Mouse (Mus musculus) liver, embryonic 16.5 days (tissue): ENCODE measurements around the gene Polg2. TPM values are rescaled to one million over a fixed set of nuclear protein-coding genes. Genes with fewer than 3 reads are reported as not detected.

Experiments
- ATAC-seq: fragments of 200-750 bp; cut with Nextera tagmentation; 2 replicates; pipeline ENCODE4 v1.8.0; 2017; ENCODE audit warnings: low read depth, mild to moderate bottlenecking, moderate number of reproducible peaks, moderate library complexity
- H3K27ac ChIP-seq: fragments of 300-500 bp; sonication (generic); 2 replicates; pipeline ENCODE4 v1.5.1; 2014; ENCODE audit warnings: mild to moderate bottlenecking, low read length
- H3K27me3 ChIP-seq: fragments of 300-500 bp; sonication (generic); 2 replicates; pipeline ENCODE4 v1.6.1; 2014; ENCODE audit warnings: low read depth, low read length, mixed read lengths; ENCODE audit not compliant: control insufficient read depth, insufficient read depth
- H3K36me3 ChIP-seq: fragments of 300-500 bp; sonication (generic); 2 replicates; pipeline ENCODE4 v1.6.1; 2014; ENCODE audit warnings: mild to moderate bottlenecking; ENCODE audit not compliant: control insufficient read depth, insufficient read depth
- H3K4me1 ChIP-seq: fragments of 300-500 bp; sonication (generic); 2 replicates; pipeline ENCODE4 v1.6.1; 2014; ENCODE audit warnings: low read depth, low read length, mixed read lengths; ENCODE audit not compliant: control insufficient read depth
- H3K4me2 ChIP-seq: fragments of 300-500 bp; sonication (generic); 2 replicates; pipeline ENCODE4 v1.6.1; 2014; ENCODE audit warnings: low read depth, low read length, mixed read lengths
- H3K4me3 ChIP-seq: fragments of 300-500 bp; sonication (generic); 2 replicates; pipeline ENCODE4 v1.5.1; 2014; ENCODE audit warnings: low read depth, mild to moderate bottlenecking, low read length
- H3K9ac ChIP-seq: fragments of 300-500 bp; sonication (generic); 2 replicates; pipeline ENCODE4 v1.6.1; 2014; ENCODE audit warnings: low read depth, low read length
- H3K9me3 ChIP-seq: fragments of 300-500 bp; sonication (generic); replicated peaks from 2 replicates; pipeline ENCODE4 v1.6.1; 2016; ENCODE audit warnings: low read length; ENCODE audit not compliant: control insufficient read depth
- WGBS: fragments of 180-500 bp; shearing (Covaris S2); extraction: QIAGEN DNeasy Blood & Tissue Kit; methylation state at CpG from one replicate; pipeline ENCODE4 v1.1.7; 2014; ENCODE audit not compliant: insufficient replicate concordance; 5-methylcytosine and 5-hydroxymethylcytosine counted together
- polyA plus RNA-seq: library from polyadenylated mRNA; unstranded; fragments of >200 nt; fragmentation: Nextera tagmentation; extraction: Ambion mirVana; gene quantifications from 2 replicates; pipeline ENCODE4 v1.2.1, GENCODE M21; 2015

Gene Polg2
- 4.0 and 4.5 TPM in 2 replicates for polyA plus RNA-seq

DNA sequence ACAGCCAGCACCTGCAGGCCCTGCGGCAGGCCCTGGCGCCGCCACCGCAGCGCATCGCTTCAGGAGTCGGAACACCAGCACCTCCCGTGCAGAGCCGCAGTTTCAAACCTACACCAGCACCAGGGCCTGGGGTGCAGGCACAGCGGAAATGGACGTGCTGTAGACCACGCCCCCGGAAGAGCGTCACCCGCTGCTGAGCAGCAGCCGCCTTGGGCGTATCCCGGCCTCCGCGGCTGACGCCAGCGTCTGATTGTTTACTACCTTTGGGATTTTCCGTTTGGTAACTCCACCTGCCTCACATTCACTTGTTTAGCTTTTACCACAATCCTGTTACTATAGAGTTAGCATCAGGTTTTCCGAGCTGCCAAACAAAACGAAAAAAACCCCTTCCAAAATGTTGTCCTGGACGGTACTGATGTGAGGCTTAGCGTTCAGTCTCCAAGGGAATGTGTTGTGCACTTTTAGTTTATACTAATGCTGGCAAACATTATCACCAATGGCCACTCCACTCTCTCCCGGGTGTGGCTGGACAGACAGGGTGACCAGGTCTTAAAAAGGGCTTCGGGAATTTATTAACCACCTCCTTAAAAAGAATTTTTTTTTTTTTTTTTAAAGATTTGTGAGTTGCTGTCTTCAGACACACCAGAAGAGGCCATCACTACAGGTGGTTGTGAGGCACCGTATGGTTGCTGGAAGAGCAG, at the start of gene Polg2:
Gene Polg2 (minus strand): TSS at position 150 of the 701 bp plus-strand sequence.
- WGBS, result 1% methylated on average over 30 of the region's 30 CpGs
- Histone ChIP-seq H3K9ac (peak within 1 kb of the TSS; percentile 91), H3K9me3 (no peaks in the 10 kb centered on the region), H3K4me1 (peaks cover 14% of the 10 kb centered on the region), H3K27me3 (no peaks in the 10 kb centered on the region), H3K36me3 (peaks cover 42% of the 10 kb centered on the region), H3K27ac (peak within 1 kb of the TSS; percentile 97), H3K4me3 (peak within 1 kb of the TSS; percentile 85), H3K4me2 (peak within 1 kb of the TSS; percentile 93)
- peak; percentile 99 for ATAC-seq

- H3K36me3 ChIP-seq, result peaks cover 3% of the 10 kb centered on the region; the same call in 1 of the 2 replicates
- no peak overlapping the region for H3K4me3 ChIP-seq
- no peak overlapping the region for H3K9ac ChIP-seq
- H3K27me3 ChIP-seq, result no peaks in the 10 kb centered on the region
- H3K9me3 ChIP-seq, result no peaks in the 10 kb centered on the region
- no peak for ATAC-seq
- H3K27ac ChIP-seq, result no peak overlapping the region
- 80% methylated on average over 7 of the region's 7 CpGs for WGBS
- no peak overlapping the region for H3K4me2 ChIP-seq
- H3K4me1 ChIP-seq, result no peaks in the 10 kb centered on the region
These were observed 48.7 kb upstream of the Polg2 start for GRCm38 (mm10) chr11:106828079-106828478.

GRCm38 (mm10) chr11:106824403-106824802, 45.1 kb upstream of the Polg2 start:
- Histone ChIP-seq H3K9me3 (no peaks in the 10 kb centered on the region), H3K36me3 (peaks cover 5% of the 10 kb centered on the region), H3K27ac (no peak overlapping the region), H3K4me3 (no peak overlapping the region), H3K4me1 (no peaks in the 10 kb centered on the region), H3K9ac (no peak overlapping the region), H3K27me3 (no peaks in the 10 kb centered on the region), H3K4me2 (no peak overlapping the region)
- 80% methylated on average over 10 of the region's 10 CpGs for WGBS
- no peak for ATAC-seq

DNA sequence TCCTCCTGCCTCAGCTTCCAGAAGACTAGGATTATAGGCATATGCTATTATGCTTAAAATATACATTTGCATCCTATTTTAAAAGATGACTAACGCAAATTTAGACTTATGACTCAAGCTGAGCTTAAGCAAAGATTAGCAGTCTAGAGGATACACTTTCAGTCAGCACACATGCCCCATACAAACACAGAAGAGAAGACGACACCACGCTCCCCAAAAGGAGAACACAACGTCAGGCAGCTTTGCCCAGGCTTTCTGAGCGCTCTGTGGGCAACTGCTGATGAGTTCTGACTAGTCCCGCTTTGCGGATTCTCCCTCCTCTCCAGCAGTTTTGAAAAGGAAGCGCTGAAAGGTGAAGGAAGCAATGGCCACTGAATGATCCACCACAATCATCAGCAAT, 44.4 kb upstream of the Polg2 start:
- Histone ChIP-seq H3K4me1 (no peaks in the 10 kb centered on the region), H3K4me2 (no peak overlapping the region), H3K27ac (no peak overlapping the region), H3K4me3 (no peak overlapping the region), H3K27me3 (no peaks in the 10 kb centered on the region), H3K9me3 (no peaks in the 10 kb centered on the region), H3K9ac (no peak overlapping the region), H3K36me3 (peaks cover 8% of the 10 kb centered on the region)
- 83% methylated on average over 8 of the region's 8 CpGs for WGBS
- ATAC-seq, result no peak

DNA sequence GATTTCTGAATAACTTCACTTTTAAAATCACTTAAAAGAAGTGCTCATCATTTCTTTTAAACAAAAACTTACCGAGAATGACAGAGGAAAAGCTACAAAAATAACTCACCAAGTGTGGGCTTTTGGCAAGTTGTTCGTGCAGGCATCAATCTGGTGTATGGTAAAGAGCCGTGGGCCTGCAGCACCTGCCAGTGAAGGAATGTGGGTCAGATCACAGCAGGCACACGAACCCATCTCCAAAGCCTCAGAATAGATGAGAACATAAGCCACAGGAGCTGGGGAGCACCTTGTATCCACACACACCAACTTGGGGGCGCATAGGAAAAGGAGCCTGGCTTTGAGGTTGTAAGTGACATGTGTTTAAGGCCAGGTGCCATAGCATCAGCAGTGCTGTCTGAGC, 43.6 kb upstream of the Polg2 start:
- H3K4me1 ChIP-seq, result no peaks in the 10 kb centered on the region
- ATAC-seq, result no peak
- H3K27ac ChIP-seq, result no peak overlapping the region
- WGBS, result 79% methylated on average over 5 of the region's 5 CpGs
- no peak overlapping the region for H3K9ac ChIP-seq
- peaks cover 8% of the 10 kb centered on the region for H3K36me3 ChIP-seq
- no peak overlapping the region for H3K4me2 ChIP-seq
- no peaks in the 10 kb centered on the region for H3K27me3 ChIP-seq
- no peak overlapping the region for H3K4me3 ChIP-seq
- H3K9me3 ChIP-seq, result no peaks in the 10 kb centered on the region

DNA sequence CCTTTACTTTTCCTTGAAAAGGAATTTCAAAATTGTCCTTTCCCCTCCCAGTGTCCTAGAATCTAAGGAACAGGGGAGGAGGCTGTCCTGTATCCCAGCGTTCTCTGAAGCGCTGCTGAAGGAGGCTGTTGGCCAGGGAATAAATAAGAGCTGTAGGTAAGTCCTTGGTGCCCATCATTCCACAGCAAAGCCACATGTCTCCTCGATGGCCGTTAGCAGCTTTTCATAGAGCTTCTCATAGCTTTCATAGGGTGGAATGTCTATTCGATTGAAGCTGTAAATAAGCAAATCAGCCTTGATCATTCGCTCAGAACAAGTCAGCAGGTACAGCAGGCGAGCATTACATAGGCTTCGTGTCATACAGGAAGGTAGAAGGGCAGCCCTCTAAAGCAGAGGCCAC, 43.2 kb upstream of the Polg2 start:
- no peak for ATAC-seq
- Histone ChIP-seq H3K9ac (no peak overlapping the region), H3K27ac (no peak overlapping the region), H3K36me3 (peaks cover 8% of the 10 kb centered on the region), H3K27me3 (no peaks in the 10 kb centered on the region), H3K4me2 (no peak overlapping the region), H3K9me3 (no peaks in the 10 kb centered on the region), H3K4me3 (no peak overlapping the region), H3K4me1 (no peaks in the 10 kb centered on the region)
- 84% methylated on average over 8 of the region's 8 CpGs for WGBS

- Histone ChIP-seq H3K9ac (no peak overlapping the region), H3K36me3 (peaks cover 18% of the 10 kb centered on the region), H3K4me1 (no peaks in the 10 kb centered on the region), H3K4me2 (no peak overlapping the region), H3K27me3 (no peaks in the 10 kb centered on the region), H3K4me3 (no peak overlapping the region), H3K27ac (no peak overlapping the region), H3K9me3 (no peaks in the 10 kb centered on the region)
- ATAC-seq, result no peak
- WGBS, result 77% methylated on average over 6 of the region's 6 CpGs
These were observed 42.1 kb upstream of the Polg2 start for GRCm38 (mm10) chr11:106821397-106821796.

DNA sequence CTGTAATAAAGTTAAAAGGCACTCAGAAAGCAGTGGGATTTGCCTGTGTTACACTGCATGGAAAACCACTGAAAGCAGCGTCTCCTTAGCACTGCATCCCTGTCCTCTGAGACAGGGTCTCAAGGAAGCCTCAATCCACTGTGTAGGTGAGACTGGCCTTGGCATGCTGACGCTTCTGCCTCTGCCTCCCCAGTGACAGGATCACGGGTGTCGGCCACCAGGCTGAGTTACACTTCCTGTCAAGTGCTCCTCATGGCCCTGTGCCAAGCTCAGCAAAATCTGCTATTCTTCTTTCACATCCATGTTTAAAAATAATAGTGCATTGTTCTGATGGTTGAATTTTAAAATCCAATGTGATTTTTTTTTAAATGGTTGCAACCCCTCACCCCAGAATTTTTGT, 41.6 kb upstream of the Polg2 start:
- ATAC-seq, result no peak
- H3K9me3 ChIP-seq, result no peaks in the 10 kb centered on the region
- no peak overlapping the region for H3K4me2 ChIP-seq
- H3K27ac ChIP-seq, result no peak overlapping the region
- peaks cover 22% of the 10 kb centered on the region for H3K36me3 ChIP-seq
- no peaks in the 10 kb centered on the region for H3K27me3 ChIP-seq
- H3K4me1 ChIP-seq, result no peaks in the 10 kb centered on the region
- WGBS, result 52% methylated on average over 4 of the region's 4 CpGs
- no peak overlapping the region for H3K4me3 ChIP-seq
- no peak overlapping the region for H3K9ac ChIP-seq

DNA sequence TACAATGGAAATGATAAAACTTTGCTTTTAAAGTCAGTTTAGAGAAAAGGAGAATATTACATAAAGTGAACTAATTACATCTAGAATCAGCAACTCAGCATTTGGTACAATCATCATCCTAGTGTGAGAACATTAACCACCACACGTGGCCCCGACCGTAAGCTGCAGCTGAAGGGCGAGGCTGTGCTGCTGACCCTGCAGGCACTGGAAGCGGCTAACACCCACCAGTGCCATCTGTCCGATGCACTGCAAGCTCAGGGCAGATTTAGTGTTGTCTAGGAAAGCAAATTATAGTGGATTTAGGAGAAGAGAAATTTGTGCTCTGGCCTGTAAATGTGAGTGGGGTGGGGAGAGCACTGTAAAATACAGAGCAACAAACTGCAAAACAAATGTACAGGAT, 40.9 kb upstream of the Polg2 start:
- peaks cover 23% of the 10 kb centered on the region for H3K36me3 ChIP-seq
- no peaks in the 10 kb centered on the region for H3K4me1 ChIP-seq
- no peak for ATAC-seq
- no peaks in the 10 kb centered on the region for H3K27me3 ChIP-seq
- H3K9ac ChIP-seq, result no peak overlapping the region
- no peak overlapping the region for H3K4me3 ChIP-seq
- H3K9me3 ChIP-seq, result no peaks in the 10 kb centered on the region
- H3K4me2 ChIP-seq, result no peak overlapping the region
- H3K27ac ChIP-seq, result no peak overlapping the region
- 77% methylated on average over 6 of the region's 6 CpGs for WGBS
